Mouse (Mus musculus) myocyte (in vitro differentiated cells): ENCODE data around the gene Dact1. TPM values are rescaled to one million over a fixed set of nuclear protein-coding genes. Genes with fewer than 3 reads are reported as not detected.

Experiments
- H3K27me3 ChIP-seq: one replicate; pipeline ENCODE4 v1.6.1; 2011; ENCODE audit not compliant: control insufficient read depth, insufficient read depth, insufficient read length
- H3K36me3 ChIP-seq: one replicate; pipeline ENCODE4 v1.6.1; 2011; ENCODE audit not compliant: control insufficient read depth, insufficient read depth
- H3K4me2 ChIP-seq: one replicate; pipeline ENCODE4 v1.6.1; 2011; ENCODE audit warnings: low read depth, control low read depth
- H3K4me3 ChIP-seq: one replicate; pipeline ENCODE4 v1.5.1; 2011; ENCODE audit warnings: mild to moderate bottlenecking, control low read depth, moderate library complexity
- H3K79me2 ChIP-seq: one replicate; pipeline ENCODE4 v1.6.1; 2011; ENCODE audit not compliant: control insufficient read depth, insufficient read depth
- H3ac ChIP-seq: one replicate; pipeline ENCODE4 v1.6.1; 2011; ENCODE audit not compliant: control insufficient read depth, insufficient read length
- CEBPB ChIP-seq: IDR thresholded peaks from 2 replicates; pipeline ENCODE4 v1.6.1; 2011; ENCODE audit warnings: mild to moderate bottlenecking, moderate library complexity; ENCODE audit not compliant: poor library complexity, insufficient read depth, severe bottlenecking
- E2F4 ChIP-seq: IDR thresholded peaks from one replicate; pipeline ENCODE4 v1.6.1; 2011; ENCODE audit warnings: mild to moderate bottlenecking, control low read depth, moderate library complexity; ENCODE audit not compliant: insufficient read depth
- MAX ChIP-seq: IDR thresholded peaks from one replicate; pipeline ENCODE4 v1.6.1; 2011; ENCODE audit warnings: low read depth, mild to moderate bottlenecking, control low read depth
- MYOD1 ChIP-seq, 3 experiments: IDR thresholded peaks; one replicate each; pipeline ENCODE4 v1.6.1; 2011; ENCODE audit warnings: control low read depth in 2 of 3, low read depth in 2 of 3, mild to moderate bottlenecking in 2 of 3, moderate library complexity in 1 of 3; ENCODE audit not compliant: insufficient read length in 2 of 3, control insufficient read depth in 1 of 3
- MYOG ChIP-seq, 3 experiments: IDR thresholded peaks; one replicate each; pipeline ENCODE4 v1.6.1; 2011; ENCODE audit warnings: control low read depth in 2 of 3, low read depth in 2 of 3, mild to moderate bottlenecking in 2 of 3; ENCODE audit not compliant: insufficient read length in 2 of 3, control insufficient read depth in 1 of 3, insufficient read depth in 1 of 3
- POLR2A ChIP-seq: IDR thresholded peaks from one replicate; pipeline ENCODE4 v1.6.1; 2011; ENCODE audit warnings: low read depth, mild to moderate bottlenecking, control low read depth, moderate library complexity; ENCODE audit not compliant: insufficient read length
- POLR2AphosphoS2 ChIP-seq: IDR thresholded peaks from one replicate; pipeline ENCODE4 v1.6.1; 2011; ENCODE audit warnings: low read depth, control low read depth; ENCODE audit not compliant: insufficient read length
- REST ChIP-seq: IDR thresholded peaks from one replicate; pipeline ENCODE4 v1.6.1; 2011; ENCODE audit warnings: mild to moderate bottlenecking, control low read depth, moderate library complexity; ENCODE audit not compliant: insufficient read depth, insufficient read length
- SRF ChIP-seq: IDR thresholded peaks from one replicate; pipeline ENCODE4 v1.6.1; 2011; ENCODE audit warnings: low read depth; ENCODE audit not compliant: control insufficient read depth, insufficient read length
- TCF12 ChIP-seq: IDR thresholded peaks from one replicate; pipeline ENCODE4 v1.6.1; 2011; ENCODE audit warnings: mild to moderate bottlenecking, control low read depth; ENCODE audit not compliant: poor library complexity, insufficient read depth, severe bottlenecking
- TCF3 ChIP-seq: IDR thresholded peaks from one replicate; pipeline ENCODE4 v1.6.1; 2011; ENCODE audit warnings: low read depth, control low read depth; ENCODE audit not compliant: insufficient read length
- USF1 ChIP-seq: IDR thresholded peaks from one replicate; pipeline ENCODE4 v1.6.1; 2011; ENCODE audit warnings: low read depth, mild to moderate bottlenecking, control low read depth, moderate library complexity
- polyA plus RNA-seq: library from polyadenylated mRNA; unstranded; fragments of >200 nt; fragmentation: generic; extraction: Trizol; gene quantifications from one replicate; pipeline ENCODE4 v1.2.1, GENCODE M21; 2012; ENCODE audit warnings: missing spikeins

Dact1 gene
- polyA plus RNA-seq, 1 experiment = 1.0 TPM

DNA sequence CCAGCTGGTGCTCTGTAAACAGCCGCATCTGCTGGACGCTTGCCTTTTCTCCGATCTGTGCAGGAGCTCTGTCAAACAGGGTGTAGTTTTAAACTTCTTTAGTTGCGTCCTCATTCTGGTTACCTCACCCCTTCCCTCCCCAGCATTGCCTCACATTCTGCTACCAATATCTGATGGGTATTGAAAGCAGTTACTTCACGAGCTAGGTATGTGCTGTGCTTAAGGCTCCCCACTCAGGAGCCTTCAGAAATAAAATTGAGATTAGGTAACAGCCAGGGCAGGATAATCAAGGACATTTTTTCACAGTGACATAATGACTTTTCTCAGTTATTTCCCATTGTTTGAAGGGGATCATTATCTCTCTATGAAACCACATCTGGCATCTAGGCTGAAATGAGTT, 23.9 kb downstream of the Dact1 start:
- H3K27me3 ChIP-seq = no peaks in the 10 kb centered on the region
- no peak overlapping the region for H3K4me2 ChIP-seq
- TF ChIP-seq SRF (no peak), POLR2A (no peak), TCF3 (no peak), MAX (no peak), MYOD1 (IDR thresholded peaks at IDR 0.05; ENCODE audit: control insufficient read depth in 1 of 3, insufficient read length in 2 of 3, low read depth in 2 of 3) (no peak), REST (no peak), USF1 (no peak), POLR2AphosphoS2 (no peak), MYOG (IDR thresholded peaks at IDR 0.05; ENCODE audit: control insufficient read depth in 1 of 3, insufficient read depth in 1 of 3, insufficient read length in 2 of 3, low read depth in 2 of 3) (no peak), CEBPB (no peak), TCF12 (no peak), E2F4 (no peak)

DNA sequence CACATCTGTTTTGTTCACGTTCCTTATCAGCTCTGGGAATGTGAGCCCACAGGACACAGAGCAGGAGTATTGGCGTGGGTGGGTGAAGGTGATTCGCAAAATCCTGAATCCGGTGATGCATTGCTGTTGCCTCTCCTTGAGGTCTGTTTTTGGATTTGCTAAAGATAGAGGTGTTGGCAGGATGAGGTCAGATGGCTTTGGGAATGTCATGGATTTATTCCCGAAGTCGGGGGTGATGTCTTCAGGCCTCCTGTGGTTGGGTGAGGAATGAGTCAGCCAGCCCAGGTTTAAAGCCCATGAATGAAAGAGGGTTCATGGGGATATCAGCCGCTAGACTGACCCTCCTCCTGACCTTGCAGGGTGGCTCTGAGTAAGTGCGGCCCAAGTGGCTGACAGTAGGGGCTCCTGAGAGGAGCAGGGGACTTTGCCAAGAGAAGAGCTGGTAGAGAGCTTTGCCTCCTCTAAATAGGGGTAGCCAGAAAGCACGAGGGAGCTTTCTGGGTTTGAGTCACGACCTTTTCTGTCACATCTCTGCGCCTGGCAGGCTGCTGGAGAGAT, 27.4 kb downstream of the Dact1 start:
- H3K4me3 ChIP-seq = no peak overlapping the region
- TF ChIP-seq MAX = no peak
- H3K4me2 ChIP-seq = no peak overlapping the region

More for the DNA sequence above, 23.9 kb downstream of the Dact1 start:
- H3K4me3 ChIP-seq = no peak overlapping the region
- no peaks in the 10 kb centered on the region for H3K36me3 ChIP-seq
- H3K79me2 ChIP-seq = no peaks in the 10 kb centered on the region
- no peak overlapping the region for H3ac ChIP-seq

DNA sequence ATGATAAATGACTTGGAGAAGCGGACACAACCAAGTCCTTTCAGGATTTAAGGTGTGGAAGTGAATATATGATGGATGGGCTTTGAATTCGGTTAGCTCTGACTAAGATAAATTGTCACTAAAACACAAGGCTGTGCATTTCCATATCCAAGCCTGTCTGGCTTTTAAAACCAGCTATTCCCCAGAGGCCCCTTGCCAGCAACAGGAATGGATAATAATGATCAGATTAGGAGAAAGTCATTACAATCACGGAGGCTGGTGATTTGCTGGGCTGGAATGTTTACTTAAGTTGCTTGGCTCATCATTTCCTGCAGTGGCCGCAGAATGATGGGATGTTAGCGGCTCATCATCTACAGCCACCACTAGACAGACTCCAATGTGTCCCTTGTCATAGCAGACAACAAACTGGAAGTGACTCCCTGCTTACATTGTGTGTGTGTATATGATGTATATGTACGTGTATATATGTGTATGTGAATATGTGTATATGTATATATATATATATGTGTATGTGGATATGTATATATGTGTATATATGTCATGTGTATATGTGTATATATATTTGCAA, 28.3 kb downstream of the Dact1 start:
- H3K27me3 ChIP-seq = no peaks in the 10 kb centered on the region
- no peak overlapping the region for H3ac ChIP-seq
- no peak overlapping the region for H3K4me3 ChIP-seq
- H3K36me3 ChIP-seq = no peaks in the 10 kb centered on the region
- H3K4me2 ChIP-seq = no peak overlapping the region
- TF ChIP-seq MYOD1 (IDR thresholded peaks at IDR 0.05; ENCODE audit: control insufficient read depth in 1 of 3, insufficient read length in 2 of 3, low read depth in 2 of 3) (no peak), TCF3 (no peak), MYOG (IDR thresholded peaks at IDR 0.05; ENCODE audit: control insufficient read depth in 1 of 3, insufficient read depth in 1 of 3, insufficient read length in 2 of 3, low read depth in 2 of 3) (no peak), POLR2A (no peak), TCF12 (no peak), MAX (no peak), SRF (no peak), USF1 (no peak), REST (no peak), POLR2AphosphoS2 (no peak)
- no peaks in the 10 kb centered on the region for H3K79me2 ChIP-seq

More for the DNA sequence above, 27.4 kb downstream of the Dact1 start:
- H3K36me3 ChIP-seq = no peaks in the 10 kb centered on the region
- no peak overlapping the region for H3ac ChIP-seq
- no peaks in the 10 kb centered on the region for H3K27me3 ChIP-seq
- H3K79me2 ChIP-seq = no peaks in the 10 kb centered on the region

DNA sequence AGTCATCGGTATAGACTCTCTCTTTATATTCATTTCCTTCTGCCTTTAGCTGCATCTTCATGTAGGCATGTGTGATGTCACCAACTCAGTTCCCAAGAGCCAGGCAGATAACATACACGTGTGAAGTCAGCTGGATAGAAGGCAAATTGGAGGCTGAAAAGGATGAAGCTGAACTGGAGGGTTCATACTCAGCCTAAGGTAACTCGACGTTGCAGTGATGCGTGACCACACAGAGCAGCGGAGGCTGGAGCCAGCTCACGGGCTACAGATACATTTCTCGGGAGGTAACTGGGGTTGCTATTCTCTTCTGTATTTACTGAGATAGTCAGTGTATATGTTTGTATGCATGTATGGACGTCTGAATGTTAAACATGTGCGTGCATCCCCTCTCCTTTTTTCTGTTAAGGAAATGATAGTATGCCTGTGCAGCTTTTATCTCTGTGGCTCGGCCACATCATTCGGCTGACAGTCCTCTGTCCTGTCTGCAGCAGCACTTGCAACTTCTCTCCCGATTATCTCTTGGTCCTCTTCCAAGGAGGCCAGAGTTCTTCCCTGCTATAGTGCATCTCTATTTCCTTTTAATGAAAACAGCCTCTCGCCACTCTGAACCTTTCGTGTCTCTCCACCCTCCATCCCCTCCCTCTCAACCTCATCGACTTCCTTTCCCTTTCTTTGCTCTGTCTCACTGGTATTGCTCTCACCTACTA, 29.6 kb downstream of the Dact1 start:
- Histone ChIP-seq H3K79me2 (no peaks in the 10 kb centered on the region), H3K4me2 (no peak overlapping the region), H3K36me3 (no peaks in the 10 kb centered on the region), H3K4me3 (no peak overlapping the region), H3K27me3 (no peaks in the 10 kb centered on the region), H3ac (no peak overlapping the region)
- TF ChIP-seq SRF (no peak), MYOG (IDR thresholded peaks at IDR 0.05; ENCODE audit: control insufficient read depth in 1 of 3, insufficient read depth in 1 of 3, insufficient read length in 2 of 3, low read depth in 2 of 3) (no peak), CEBPB (no peak), TCF3 (no peak), E2F4 (no peak), USF1 (no peak), REST (no peak)

DNA sequence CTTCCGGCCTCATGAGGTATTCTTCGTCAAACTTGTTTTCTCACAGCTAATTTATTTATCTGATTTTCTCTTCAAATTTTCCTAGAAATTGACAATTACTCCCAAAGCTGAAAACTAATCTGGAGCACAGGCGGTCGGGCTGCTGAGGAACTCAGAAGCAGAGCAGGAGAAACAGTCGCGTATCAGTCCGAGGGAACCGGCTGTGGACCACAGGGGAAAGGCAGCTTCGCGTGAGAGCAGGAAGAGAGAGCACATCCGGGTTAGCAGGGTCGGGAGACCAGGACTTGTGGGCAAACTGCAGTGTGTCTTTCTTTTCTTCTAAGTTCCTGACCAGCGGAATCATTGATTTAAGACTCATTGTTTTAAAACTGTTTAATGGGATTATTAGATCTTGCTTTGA, 32.7 kb downstream of the Dact1 start:
- Histone ChIP-seq H3ac (no peak overlapping the region), H3K36me3 (no peaks in the 10 kb centered on the region), H3K4me2 (no peak overlapping the region), H3K79me2 (no peaks in the 10 kb centered on the region), H3K4me3 (no peak overlapping the region), H3K27me3 (no peaks in the 10 kb centered on the region)
- TF ChIP-seq USF1 (no peak), E2F4 (no peak), TCF3 (no peak), MYOG (IDR thresholded peaks at IDR 0.05; ENCODE audit: control insufficient read depth in 1 of 3, insufficient read depth in 1 of 3, insufficient read length in 2 of 3, low read depth in 2 of 3) (no peak)
